In the genomic region with DNA sequence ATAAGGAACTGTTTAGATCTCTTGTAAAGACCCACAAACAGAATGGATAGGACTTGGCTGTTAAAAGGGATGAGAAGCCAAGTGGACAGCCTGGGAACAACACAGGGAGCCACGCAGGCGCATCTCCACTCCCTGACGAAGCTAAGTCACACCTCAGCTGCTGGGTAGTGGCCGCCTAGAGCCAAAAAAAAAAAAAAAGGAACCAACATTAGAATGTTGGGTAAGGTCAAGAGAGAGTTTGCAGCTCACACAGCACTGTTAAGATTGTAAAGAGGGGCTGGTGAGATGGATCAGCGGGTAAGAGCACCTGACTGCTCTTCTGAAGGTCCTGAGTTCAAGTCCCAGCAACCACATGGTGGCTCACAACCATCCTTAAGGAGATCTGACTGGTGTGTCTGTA, we compare ENCODE assay signal across 27 mouse cellular contexts. TPM values are rescaled to one million over a fixed set of nuclear protein-coding genes. Genes with fewer than 3 reads are reported as not detected.
DNase-seq lines count a peak whose midpoint lies in the region; ATAC-seq and TF ChIP-seq lines count a peak whose summit lies in the region.
"Had no signal": no experiment of that assay in that cellular context is flagged by ENCODE, and none has a peak within 500 bp of the region (broad histone marks: within the 10 kb centered on the region; RNA-seq: fewer than 3 reads in every experiment).

No protein-coding gene starts in this region.

- WGBS in liver, embryonic 11.5 days, result 63% methylated on average over 5 of the region's 5 CpGs
- 77% methylated on average over 5 of the region's 5 CpGs for WGBS in hindbrain, postnatal 0 days

- no peaks in the 10 kb centered on the region for H3K27me3 ChIP-seq in G1E (ENCODE audit: insufficient read depth, low read length)
- H3K27me3 ChIP-seq in liver, embryonic 11.5 days (replicated peaks; ENCODE audit: control insufficient read depth, insufficient read depth, low read length), result no peaks in the 10 kb centered on the region
- H3K27me3 ChIP-seq in hindbrain, postnatal 0 days (ENCODE audit: insufficient read depth, low read length), result no peaks in the 10 kb centered on the region
- H3K27me3 ChIP-seq: heart, embryonic 12.5 days; hindbrain, embryonic 13.5 days; limb, embryonic 13.5 days; liver, embryonic 12.5 days; neural tube, embryonic 12.5 days; stomach, embryonic 15.5 days had no signal

- H3K36me3 ChIP-seq in G1E (replicated peaks), result peaks cover 33% of the 10 kb centered on the region
- H3K36me3 ChIP-seq in liver, embryonic 11.5 days (ENCODE audit: control insufficient read depth, insufficient read depth, low read length), result no peaks in the 10 kb centered on the region
- no peaks in the 10 kb centered on the region for H3K36me3 ChIP-seq in hindbrain, postnatal 0 days (ENCODE audit: insufficient read depth, low read length)
- H3K36me3 ChIP-seq: heart, embryonic 12.5 days; hindbrain, embryonic 13.5 days; limb, embryonic 13.5 days; liver, embryonic 12.5 days; neural tube, embryonic 12.5 days; stomach, embryonic 15.5 days had no signal

- H3K9ac ChIP-seq in liver, embryonic 11.5 days (ENCODE audit: low read depth, low read length), result no peak overlapping the region
- no peak overlapping the region for H3K9ac ChIP-seq in hindbrain, postnatal 0 days (replicated peaks; ENCODE audit: low read length)
- H3K9ac ChIP-seq: heart, embryonic 12.5 days; hindbrain, embryonic 13.5 days; limb, embryonic 13.5 days; liver, embryonic 12.5 days; liver, postnatal 0 days; neural tube, embryonic 12.5 days; stomach, embryonic 15.5 days had no signal

- H3K27ac ChIP-seq in liver, embryonic 11.5 days (ENCODE audit: low read depth, low read length), result no peak overlapping the region
- no peak overlapping the region for H3K27ac ChIP-seq in hindbrain, postnatal 0 days
- H3K27ac ChIP-seq: heart, adult 2 months; hindbrain, embryonic 13.5 days; limb, embryonic 13.5 days; liver, embryonic 12.5 days; neural tube, embryonic 12.5 days; stomach, embryonic 15.5 days had no signal

- DNase-seq in A20 (ENCODE audit: low read depth, low spot score) (peak; percentile 38), G1E (ENCODE audit: low spot score) (peak; percentile 33)
- DNase-seq in liver, embryonic 11.5 days (ENCODE audit: low spot score), result no peak
- DNase-seq in gastrocnemius, postnatal 10 days, result no peak
- DNase-seq in hindbrain, postnatal 0 days (ENCODE audit: low spot score), result no peak
- DNase-seq: adrenal gland, adult 2 months; adrenal gland, postnatal 36 days; cerebellum, adult 9-11 months; gastrocnemius, postnatal 36 days; heart, adult 2 months; heart, postnatal 4 days; kidney, adult 11 months; kidney, postnatal 14 days; liver, postnatal 0 days; lung, postnatal 36 days; midbrain, embryonic 14.5 days had no signal

- no peaks in the 10 kb centered on the region for H3K9me3 ChIP-seq in G1E (replicated peaks)
- H3K9me3 ChIP-seq in liver, embryonic 11.5 days (ENCODE audit: control insufficient read depth, low read length), result no peaks in the 10 kb centered on the region
- H3K9me3 ChIP-seq in hindbrain, postnatal 0 days (ENCODE audit: low read length), result no peaks in the 10 kb centered on the region
- H3K9me3 ChIP-seq: heart, embryonic 12.5 days; hindbrain, embryonic 13.5 days; limb, embryonic 13.5 days; liver, embryonic 12.5 days; neural tube, embryonic 12.5 days; stomach, embryonic 15.5 days had no signal

- peaks cover 57% of the 10 kb centered on the region for H3K4me1 ChIP-seq in G1E (ENCODE audit: insufficient read depth, low read depth, low read length)
- peaks cover 43% of the 10 kb centered on the region for H3K4me1 ChIP-seq in liver, embryonic 11.5 days (replicated peaks; ENCODE audit: control insufficient read depth, insufficient read depth, low read length)
- H3K4me1 ChIP-seq in hindbrain, postnatal 0 days (ENCODE audit: insufficient read depth, low read length), result peaks cover 29% of the 10 kb centered on the region

- no peak overlapping the region for H3K4me2 ChIP-seq in liver, embryonic 11.5 days
- H3K4me2 ChIP-seq in hindbrain, postnatal 0 days (ENCODE audit: low read depth, low read length), result no peak overlapping the region
- H3K4me2 ChIP-seq: heart, embryonic 12.5 days; hindbrain, embryonic 13.5 days; limb, embryonic 13.5 days; liver, embryonic 12.5 days; neural tube, embryonic 12.5 days; stomach, embryonic 15.5 days had no signal

- no peak overlapping the region for H3K4me3 ChIP-seq in G1E (ENCODE audit: low read depth, low read length)
- H3K4me3 ChIP-seq in liver, embryonic 11.5 days (ENCODE audit: low read depth, low read length), result no peak overlapping the region
- no peak overlapping the region for H3K4me3 ChIP-seq in hindbrain, postnatal 0 days (ENCODE audit: low read length)
- H3K4me3 ChIP-seq: heart, adult 2 months; heart, embryonic 12.5 days; hindbrain, embryonic 13.5 days; limb, embryonic 13.5 days; liver, embryonic 12.5 days; neural tube, embryonic 12.5 days; stomach, embryonic 15.5 days had no signal

- ATAC-seq in G1E (ENCODE audit: extremely low read depth, insufficient number of reproducible peaks, low FRiP score, poor library complexity, severe bottlenecking), result peak; percentile 25; the same call in 1 of the 2 replicates
- peak; percentile 83 for ATAC-seq in granulocyte monocyte progenitor cell, adult 5-6 weeks (replicated peaks; ENCODE audit: poor library complexity, severe bottlenecking)
- peak; percentile 52 for ATAC-seq in neutrophil, adult 5-6 weeks (ENCODE audit: extremely low read depth, insufficient number of reproducible peaks, low FRiP score, poor library complexity, severe bottlenecking)
- no peak for ATAC-seq in liver, embryonic 11.5 days (replicated peaks; ENCODE audit: low FRiP score)
- ATAC-seq in hindbrain, postnatal 0 days, result no peak
- ATAC-seq: activated CD4-positive, CD25-positive, alpha-beta regulatory T cell, adult 4 months; forebrain, embryonic 14.5 days; inflammation-experienced regulatory T-cells, adult 6 months; liver, embryonic 12.5 days; liver, postnatal 0 days had no signal

- no peak for TF ChIP-seq CTCF in G1E (IDR thresholded peaks at IDR 0.05; ENCODE audit: low read depth, low read length)
- no peak for TF ChIP-seq CTCF in hindbrain, postnatal 0 days (IDR thresholded peaks at IDR 0.05; ENCODE audit: low read depth)

RNA-seq across cellular contexts. Expression of a gene that starts 27.6 kb away (rescaled TPM):
- total RNA-seq in G1E (2014; fragmentation: Nextera tagmentation), result 37.3 and 45.7 TPM in 2 replicates
- 9.3 and 14.2 TPM in 2 replicates for total RNA-seq in G1E (2017)
- 29.3 and 32.3 TPM in 2 replicates for polyA plus RNA-seq in G1E (2012)
- 12.6 and 17.2 TPM in 2 replicates for total RNA-seq in granulocyte monocyte progenitor cell, adult 5-6 weeks (2014; fragmentation: Nextera tagmentation)
- total RNA-seq in granulocyte monocyte progenitor cell, adult 5-6 weeks (2017), result 13.5 and 14.1 TPM in 2 replicates
- total RNA-seq in neutrophil, adult 5-6 weeks (2017), result 42.6 and 46.0 TPM in 2 replicates
- 4.2 and 4.9 TPM in 2 replicates for polyA plus RNA-seq in liver, embryonic 11.5 days (2014; fragmentation: Nextera tagmentation; extraction: Ambion mirVana)
- 10 to 100 TPM in 1 of 2 experiments, 1 to 10 TPM in 1; 9.9 to 13.3 TPM for total RNA-seq in gastrocnemius, postnatal 10 days (2021)
- 12.1 and 13.6 TPM in 2 replicates for total RNA-seq in hindbrain, postnatal 0 days (2014; rRNA removed)
- polyA plus RNA-seq in hindbrain, postnatal 0 days (2015; fragmentation: Nextera tagmentation; extraction: Ambion mirVana), result 2.5 and 3.0 TPM in 2 replicates

Comparison
In these comparisons a context has a peak if more than half of its experiments do, and no peak if none do; other contexts are left out.
1. DNase-seq: peak in A20 (single experiment) and G1E (single experiment); none in liver, embryonic 11.5 days (single experiment), gastrocnemius, postnatal 10 days (single experiment) and hindbrain, postnatal 0 days (single experiment).
2. ATAC-seq: peak in G1E (single experiment), granulocyte monocyte progenitor cell, adult 5-6 weeks (single experiment) and neutrophil, adult 5-6 weeks (single experiment); none in liver, embryonic 11.5 days (single experiment) and hindbrain, postnatal 0 days (single experiment).